Mouse (Mus musculus) spleen, adult 2 months (tissue): ENCODE measurements around the gene Il23a. TPM values are rescaled to one million over a fixed set of nuclear protein-coding genes. Genes with fewer than 3 reads are reported as not detected.
"Not testable (repeated sequence)": the region's sequence is repeated elsewhere in the genome, so short reads cannot be mapped to it uniquely, and the experiment has no call there.

Experiments
- DNase-seq, 2 experiments: peaks; one replicate each; pipeline versions ENCODE4 v3.0.0 to v3.0.0-alpha.2; 2012 to 2021; ENCODE audit warnings: low spot score in 2 of 2, low read depth in 1 of 2
- H3K27ac ChIP-seq: fragments of 200-500 bp; 2 replicates; pipeline ENCODE4 v1.5.1; 2012; ENCODE audit warnings: low read length, inconsistent platforms; ENCODE audit not compliant: insufficient read depth
- H3K27me3 ChIP-seq: fragments of 200-500 bp; 2 replicates; pipeline ENCODE4 v1.6.1; 2012; ENCODE audit warnings: mild to moderate bottlenecking, moderate library complexity, low read length, inconsistent platforms; ENCODE audit not compliant: control insufficient read depth, insufficient read depth
- H3K36me3 ChIP-seq: fragments of 200-500 bp; 2 replicates; pipeline ENCODE4 v1.6.1; 2012; ENCODE audit warnings: mild to moderate bottlenecking, low read length, inconsistent platforms; ENCODE audit not compliant: control insufficient read depth, insufficient read depth
- H3K4me1 ChIP-seq: fragments of 200-500 bp; 2 replicates; pipeline ENCODE4 v1.6.1; 2011; ENCODE audit warnings: inconsistent platforms; ENCODE audit not compliant: control insufficient read depth, insufficient read depth, insufficient read length
- H3K4me3 ChIP-seq: fragments of 200-500 bp; 2 replicates; pipeline ENCODE4 v1.5.1; 2011; ENCODE audit warnings: mild to moderate bottlenecking, inconsistent platforms; ENCODE audit not compliant: insufficient read depth, insufficient read length; ENCODE audit errors: extremely low read depth
- CTCF ChIP-seq: fragments of 200-500 bp; IDR thresholded peaks from 2 replicates; pipeline ENCODE4 v1.5.1; 2011; ENCODE audit warnings: mild to moderate bottlenecking, inconsistent platforms; ENCODE audit not compliant: insufficient read depth, insufficient read length, insufficient replicate concordance; ENCODE audit errors: extremely low read depth
- POLR2A ChIP-seq: fragments of 200-500 bp; IDR thresholded peaks from 2 replicates; pipeline ENCODE4 v1.6.1; 2011; ENCODE audit warnings: low read depth, low read length, inconsistent platforms
- WGBS: fragments of 180-500 bp; shearing (Covaris S2); methylation state at CpG from one replicate; pipeline ENCODE4 v1.1.7; 2018; 5-methylcytosine and 5-hydroxymethylcytosine counted together
- polyA plus RNA-seq: library from polyadenylated mRNA; depleted of rRNA; stranded (reverse); fragments of >200 nt; gene quantifications from 2 replicates; pipeline ENCODE4 v1.2.3, GENCODE M21; 2012

The Il23a gene
- polyA plus RNA-seq, 1 experiment = not detected

GRCm38 (mm10) chr10:128303126-128304021, 4.8 kb upstream of the Il23a start, which contains the start of gene Pan2:
Pan2 (plus strand) TSS chr10:128303335.
- Histone ChIP-seq H3K4me3 (peak within 1 kb of the TSS; percentile 74), H3K36me3 (no peaks in the 10 kb centered on the region; the same call in 1 of the 2 replicates), H3K27me3 (no peaks in the 10 kb centered on the region), H3K27ac (peak within 1 kb of the TSS; percentile 97), H3K4me1 (peaks cover 6% of the 10 kb centered on the region; the same call in 1 of the 2 replicates)
- WGBS = under 1% methylated on average over 37 of the region's 37 CpGs
- DNase-seq = peak; percentile 99
- peak; percentile 15; the same call in 1 of the 2 replicates for TF ChIP-seq POLR2A
- TF ChIP-seq CTCF = no peak

- no peaks in the 10 kb centered on the region for H3K36me3 ChIP-seq
- peak overlapping the region; percentile 74 for H3K4me3 ChIP-seq
- no peaks in the 10 kb centered on the region for H3K27me3 ChIP-seq
- TF ChIP-seq POLR2A (no peak), CTCF (no peak)
- no peak for DNase-seq
- H3K27ac ChIP-seq = peak overlapping the region; percentile 88
- WGBS = 1% methylated on average over 9 of the region's 9 CpGs
- peaks cover 6% of the 10 kb centered on the region; the same call in 1 of the 2 replicates for H3K4me1 ChIP-seq
These were observed 4.2 kb upstream of the Il23a start for GRCm38 (mm10) chr10:128302785-128303125.

- no peaks in the 10 kb centered on the region for H3K27me3 ChIP-seq
- DNase-seq = no peak
- no peaks in the 10 kb centered on the region for H3K36me3 ChIP-seq
- peak overlapping the region; percentile 74; the same call in 1 of the 2 replicates for H3K4me3 ChIP-seq
- TF ChIP-seq CTCF (no peak), POLR2A (no peak)
- H3K27ac ChIP-seq = peak overlapping the region; percentile 88; the same call in 1 of the 2 replicates
- H3K4me1 ChIP-seq = peaks cover 6% of the 10 kb centered on the region; the same call in 1 of the 2 replicates
- WGBS = 23% methylated on average over 3 of the region's 3 CpGs
These were observed 3.8 kb upstream of the Il23a start for GRCm38 (mm10) chr10:128302357-128302756.

GRCm38 (mm10) chr10:128298243-128298642, 309 bp downstream of the Il23a start:
- 49% methylated on average over 6 of the region's 6 CpGs for WGBS
- Histone ChIP-seq H3K27ac (no peak overlapping the region), H3K27me3 (no peaks in the 10 kb centered on the region), H3K36me3 (no peaks in the 10 kb centered on the region), H3K4me1 (no peaks in the 10 kb centered on the region; the same call in 1 of the 2 replicates), H3K4me3 (no peak overlapping the region)
- TF ChIP-seq POLR2A (no peak), CTCF (no peak)
- no peak for DNase-seq

- no peak for DNase-seq
- Histone ChIP-seq H3K4me3 (no peak overlapping the region), H3K4me1 (no peaks in the 10 kb centered on the region; the same call in 1 of the 2 replicates), H3K27ac (no peak overlapping the region), H3K27me3 (no peaks in the 10 kb centered on the region), H3K36me3 (0 out of 2 replicates have a peak, but pooled peaks cover 2% of the 10 kb centered on the region)
- TF ChIP-seq CTCF (no peak), POLR2A (no peak)
- WGBS = 91% methylated on average over 11 of the region's 11 CpGs
These were observed 930 bp downstream of the Il23a start for GRCm38 (mm10) chr10:128297622-128298021.

- Histone ChIP-seq H3K27me3 (no peaks in the 10 kb centered on the region), H3K4me1 (no peaks in the 10 kb centered on the region; the same call in 1 of the 2 replicates), H3K36me3 (peaks cover 3% of the 10 kb centered on the region; the same call in 1 of the 2 replicates), H3K4me3 (no peak overlapping the region), H3K27ac (no peak overlapping the region)
- no peak for TF ChIP-seq POLR2A
- TF ChIP-seq CTCF = no peak
- DNase-seq = no peak
- 84% methylated on average over 4 of the region's 4 CpGs for WGBS
These were observed 1.3 kb downstream of the Il23a start for GRCm38 (mm10) chr10:128297221-128297620.

- H3K27me3 ChIP-seq = no peaks in the 10 kb centered on the region
- DNase-seq = no peak
- no peak for TF ChIP-seq POLR2A
- TF ChIP-seq CTCF = no peak
- WGBS = 85% methylated on average over 13 of the region's 13 CpGs
- no peak overlapping the region for H3K27ac ChIP-seq
- H3K36me3 ChIP-seq = peaks cover 9% of the 10 kb centered on the region
- no peaks in the 10 kb centered on the region; the same call in 1 of the 2 replicates for H3K4me1 ChIP-seq
- no peak overlapping the region for H3K4me3 ChIP-seq
These were observed 2.0 kb downstream of the Il23a start for GRCm38 (mm10) chr10:128296370-128297090.

- not testable (repeated sequence) for H3K27me3 ChIP-seq, H3K4me3 ChIP-seq, H3K27ac ChIP-seq, H3K4me1 ChIP-seq, DNase-seq
- H3K36me3 ChIP-seq = peaks cover 34% of the 10 kb centered on the region
- WGBS = 92% methylated on average over 1 of the region's 1 CpGs
These were observed 8.0 kb downstream of the Il23a start for GRCm38 (mm10) chr10:128290594-128290993.
